Mouse (Mus musculus) limb, embryonic 13.5 days (tissue): Measurements from ENCODE around the gene Aptx. TPM values are rescaled to one million over a fixed set of nuclear protein-coding genes. Genes with fewer than 3 reads are reported as not detected.
A peak's percentile ranks its signal among the peaks of the same experiment; 100 is the strongest.

Experiments used
- ATAC-seq: fragments of 200-750 bp; cut with Nextera tagmentation; 2 replicates; pipeline ENCODE4 v1.8.0; 2017; ENCODE audit warnings: low read depth, moderate number of reproducible peaks, moderate TSS enrichment; ENCODE audit not compliant: low FRiP score
- H3K27ac ChIP-seq: fragments of 300-500 bp; sonication (generic); 2 replicates; pipeline ENCODE4 v1.5.1; 2015; ENCODE audit warnings: inconsistent platforms, mild to moderate bottlenecking, moderate library complexity
- H3K27me3 ChIP-seq: fragments of 300-500 bp; sonication (generic); 2 replicates; pipeline ENCODE4 v1.6.1; 2015; ENCODE audit warnings: mild to moderate bottlenecking, inconsistent platforms
- H3K36me3 ChIP-seq: fragments of 300-500 bp; sonication (generic); 2 replicates; pipeline ENCODE4 v1.6.1; 2015; ENCODE audit warnings: inconsistent platforms, mild to moderate bottlenecking, moderate library complexity
- H3K4me1 ChIP-seq: fragments of 300-500 bp; sonication (generic); 2 replicates; pipeline ENCODE4 v1.6.1; 2015; ENCODE audit warnings: inconsistent platforms
- H3K4me2 ChIP-seq: fragments of 300-500 bp; sonication (generic); replicated peaks from 2 replicates; pipeline ENCODE4 v1.6.1; 2015; ENCODE audit warnings: inconsistent platforms, mild to moderate bottlenecking, moderate library complexity
- H3K4me3 ChIP-seq: fragments of 300-500 bp; sonication (generic); 2 replicates; pipeline ENCODE4 v1.5.1; 2015; ENCODE audit warnings: moderate library complexity, mild to moderate bottlenecking, inconsistent platforms
- H3K9ac ChIP-seq: fragments of 300-500 bp; sonication (generic); 2 replicates; pipeline ENCODE4 v1.6.1; 2015; ENCODE audit warnings: mild to moderate bottlenecking, inconsistent platforms
- H3K9me3 ChIP-seq: fragments of 300-500 bp; sonication (generic); 2 replicates; pipeline ENCODE4 v1.6.1; 2016; ENCODE audit warnings: inconsistent platforms
- WGBS: fragments of 180-500 bp; shearing (Covaris S2); methylation state at CpG from one replicate; pipeline ENCODE4 v1.1.7; 2015; 5-methylcytosine and 5-hydroxymethylcytosine counted together
- polyA plus RNA-seq: library from polyadenylated mRNA; unstranded; fragments of >200 nt; fragmentation: Nextera tagmentation; extraction: Ambion mirVana; gene quantifications from 2 replicates; pipeline ENCODE4 v1.2.1, GENCODE M21; 2015

Aptx gene
- polyA plus RNA-seq, result 35.2 and 36.2 TPM in 2 replicates

GRCm38 (mm10) chr4:40702797-40703709 is at the start of gene Aptx:
Gene Aptx, minus strand, starts transcription at chr4:40703194.
- Histone ChIP-seq H3K27ac (peak within 1 kb of the TSS; percentile 97), H3K4me1 (peaks cover 19% of the 10 kb centered on the region), H3K9ac (peak within 1 kb of the TSS; percentile 78), H3K36me3 (no peaks in the 10 kb centered on the region; the same call in 1 of the 2 replicates), H3K9me3 (no peaks in the 10 kb centered on the region), H3K4me2 (peak within 1 kb of the TSS; percentile 82), H3K27me3 (no peaks in the 10 kb centered on the region), H3K4me3 (peak within 1 kb of the TSS; percentile 64)
- ATAC-seq, result peak; percentile 93
- under 1% methylated on average over 42 of the region's 42 CpGs for WGBS

- Histone ChIP-seq H3K9ac (no peak overlapping the region), H3K27me3 (no peaks in the 10 kb centered on the region), H3K4me3 (no peak overlapping the region), H3K27ac (no peak overlapping the region), H3K9me3 (no peaks in the 10 kb centered on the region), H3K36me3 (peaks cover 77% of the 10 kb centered on the region), H3K4me2 (no peak overlapping the region), H3K4me1 (no peaks in the 10 kb centered on the region)
- WGBS, result 72% methylated on average over 1 of the region's 1 CpGs
- ATAC-seq, result no peak
Measured at GRCm38 (mm10) chr4:40735351-40735750, 32.4 kb upstream of the Aptx start.

GRCm38 (mm10) chr4:40731262-40731661 is 28.3 kb upstream of the Aptx start:
- H3K9ac ChIP-seq, result no peak overlapping the region
- peaks cover 82% of the 10 kb centered on the region for H3K36me3 ChIP-seq
- H3K4me3 ChIP-seq, result no peak overlapping the region
- no peaks in the 10 kb centered on the region for H3K27me3 ChIP-seq
- no peaks in the 10 kb centered on the region for H3K9me3 ChIP-seq
- H3K4me1 ChIP-seq, result no peaks in the 10 kb centered on the region; the same call in 1 of the 2 replicates
- H3K27ac ChIP-seq, result no peak overlapping the region
- no peak overlapping the region for H3K4me2 ChIP-seq
- ATAC-seq, result no peak

- Histone ChIP-seq H3K36me3 (peaks cover 72% of the 10 kb centered on the region), H3K27me3 (no peaks in the 10 kb centered on the region), H3K9ac (no peak overlapping the region), H3K4me2 (no peak overlapping the region), H3K9me3 (no peaks in the 10 kb centered on the region), H3K4me1 (peaks cover 24% of the 10 kb centered on the region), H3K27ac (no peak overlapping the region), H3K4me3 (no peak overlapping the region)
- WGBS, result 83% methylated on average over 1 of the region's 1 CpGs
- ATAC-seq, result no peak
Measured at GRCm38 (mm10) chr4:40727247-40727646, 24.3 kb upstream of the Aptx start.

GRCm38 (mm10) chr4:40725554-40725953 is 22.6 kb upstream of the Aptx start:
- Histone ChIP-seq H3K4me2 (peak overlapping the region; percentile 85; the same call in 1 of the 2 replicates), H3K27me3 (no peaks in the 10 kb centered on the region), H3K4me3 (no peak overlapping the region), H3K36me3 (peaks cover 57% of the 10 kb centered on the region), H3K4me1 (peaks cover 36% of the 10 kb centered on the region), H3K9ac (no peak overlapping the region), H3K27ac (no peak overlapping the region), H3K9me3 (no peaks in the 10 kb centered on the region)
- ATAC-seq, result no peak

GRCm38 (mm10) chr4:40725141-40725540 is 22.1 kb upstream of the Aptx start:
- Histone ChIP-seq H3K36me3 (peaks cover 53% of the 10 kb centered on the region), H3K9ac (peak overlapping the region; percentile 99; the same call in 1 of the 2 replicates), H3K27me3 (no peaks in the 10 kb centered on the region), H3K9me3 (no peaks in the 10 kb centered on the region), H3K4me2 (peak overlapping the region; percentile 85), H3K4me1 (peaks cover 36% of the 10 kb centered on the region), H3K4me3 (peak overlapping the region; percentile 90; the same call in 1 of the 2 replicates), H3K27ac (no peak overlapping the region)
- 83% methylated on average over 7 of the region's 7 CpGs for WGBS
- ATAC-seq, result no peak

- ATAC-seq, result peak; percentile 88
- Histone ChIP-seq H3K27ac (peak overlapping the region; percentile 100), H3K9me3 (no peaks in the 10 kb centered on the region), H3K4me3 (peak overlapping the region; percentile 90), H3K4me2 (peak overlapping the region; percentile 85), H3K36me3 (peaks cover 33% of the 10 kb centered on the region), H3K9ac (peak overlapping the region; percentile 99), H3K4me1 (peaks cover 36% of the 10 kb centered on the region), H3K27me3 (no peaks in the 10 kb centered on the region)
- under 1% methylated on average over 54 of the region's 62 CpGs for whole genome bisulfite sequencing
Measured at GRCm38 (mm10) chr4:40722687-40723460, 19.9 kb upstream of the Aptx start.

GRCm38 (mm10) chr4:40722011-40722666 is 19.1 kb upstream of the Aptx start, which contains the start of gene Dnaja1:
Gene Dnaja1, plus strand, starts transcription at chr4:40722150.
- H3K27me3 ChIP-seq, result no peaks in the 10 kb centered on the region

GRCm38 (mm10) chr4:40720910-40721309 is 17.9 kb upstream of the Aptx start:
- WGBS, result 90% methylated on average over 8 of the region's 8 CpGs
- Histone ChIP-seq H3K4me1 (peaks cover 36% of the 10 kb centered on the region), H3K9me3 (no peaks in the 10 kb centered on the region), H3K9ac (no peak overlapping the region), H3K4me2 (peak overlapping the region; percentile 85; the same call in 1 of the 2 replicates), H3K27ac (peak overlapping the region; percentile 100), H3K36me3 (peaks cover 15% of the 10 kb centered on the region), H3K4me3 (no peak overlapping the region), H3K27me3 (no peaks in the 10 kb centered on the region)
- no peak for ATAC-seq

More at GRCm38 (mm10) chr4:40722011-40722666, 19.1 kb upstream of the Aptx start, which contains the start of gene Dnaja1:
- peak within 1 kb of the TSS; percentile 85 for H3K4me2 ChIP-seq
- H3K4me3 ChIP-seq, result peak within 1 kb of the TSS; percentile 90
- ATAC-seq, result peak; percentile 92
- H3K9me3 ChIP-seq, result no peaks in the 10 kb centered on the region
- under 1% methylated on average over 54 of the region's 54 CpGs for WGBS
- H3K9ac ChIP-seq, result peak within 1 kb of the TSS; percentile 99
- peak within 1 kb of the TSS; percentile 100 for H3K27ac ChIP-seq
- H3K4me1 ChIP-seq, result peaks cover 36% of the 10 kb centered on the region
- H3K36me3 ChIP-seq, result peaks cover 26% of the 10 kb centered on the region

GRCm38 (mm10) chr4:40717141-40717540 is 14.1 kb upstream of the Aptx start:
- no peaks in the 10 kb centered on the region for H3K27me3 ChIP-seq
- peaks cover 12% of the 10 kb centered on the region for H3K4me1 ChIP-seq
- no peak for ATAC-seq
- no peak overlapping the region for H3K4me3 ChIP-seq
- H3K4me2 ChIP-seq, result no peak overlapping the region
- WGBS, result 90% methylated on average over 3 of the region's 3 CpGs
- no peaks in the 10 kb centered on the region for H3K9me3 ChIP-seq
- H3K27ac ChIP-seq, result no peak overlapping the region
- no peaks in the 10 kb centered on the region for H3K36me3 ChIP-seq
- H3K9ac ChIP-seq, result no peak overlapping the region

GRCm38 (mm10) chr4:40703710-40704275 is 799 bp upstream of the Aptx start:
- 37% methylated on average over 9 of the region's 9 CpGs for WGBS
- ATAC-seq, result no peak

More at GRCm38 (mm10) chr4:40703710-40704275, 799 bp upstream of the Aptx start:
- peak overlapping the region; percentile 78 for H3K9ac ChIP-seq
- no peaks in the 10 kb centered on the region for H3K9me3 ChIP-seq
- H3K4me3 ChIP-seq, result peak overlapping the region; percentile 64
- H3K4me2 ChIP-seq, result peak overlapping the region; percentile 82
- no peaks in the 10 kb centered on the region; the same call in 1 of the 2 replicates for H3K36me3 ChIP-seq
- H3K27ac ChIP-seq, result peak overlapping the region; percentile 97
- H3K27me3 ChIP-seq, result no peaks in the 10 kb centered on the region
- H3K4me1 ChIP-seq, result peaks cover 19% of the 10 kb centered on the region
